Mouse (Mus musculus): ENCODE measurements around the gene Nme8.

GRCm38 (mm10) chr13:19612348-19612747 is 85.2 kb downstream of the Nme8 start:
- TF ChIP-seq POLR2A (IDR thresholded peaks at IDR 0.05; ENCODE audit: borderline replicate concordance, extremely low read depth, low read depth, low read length) (no peak), CTCF (IDR thresholded peaks at IDR 0.05; ENCODE audit: insufficient read depth, low read length) (no peak)

Data from lung, adult 2 months (tissue).